Mouse (Mus musculus) spleen, postnatal 0 days (tissue): ENCODE results near the gene Chrna1. TPM values are rescaled to one million over a fixed set of nuclear protein-coding genes. Genes with fewer than 3 reads are reported as not detected.

Experiments used
- polyA plus RNA-seq: library from polyadenylated mRNA; unstranded; fragments of >200 nt; fragmentation: Nextera tagmentation; extraction: Ambion mirVana; gene quantifications from 2 replicates; pipeline ENCODE4 v1.2.1, GENCODE M21; 2015

Gene Chrna1
- polyA plus RNA-seq = 0.17 and 0.24 TPM in 2 replicates

GRCm38 (mm10) chr2:73580166-73580565 is at the start of gene Chrna1:
TSS of gene Chrna1 (minus strand) at chr2:73580338.

GRCm38 (mm10) chr2:73529356-73530330 is 50.5 kb downstream of the Chrna1 start, which contains the start of gene Wipf1:
TSS of gene Wipf1 (minus strand) at chr2:73529734.

Other genes with a start within 250 kb of the Chrna1 start
- gene Gpr155, start 193.8 kb downstream of the Chrna1 start, polyA plus RNA-seq = 5.9 and 6.8 TPM in 2 replicates
- gene Wipf1, start 50.6 kb downstream of the Chrna1 start, polyA plus RNA-seq = 9.5 and 10.8 TPM in 2 replicates
- gene Chn1, start 195.0 kb upstream of the Chrna1 start, polyA plus RNA-seq = 1.2 and 1.7 TPM in 2 replicates